Mouse (Mus musculus) limb, embryonic 15.5 days (tissue): ENCODE results near the gene Ooep. TPM values are rescaled to one million over a fixed set of nuclear protein-coding genes. Genes with fewer than 3 reads are reported as not detected.

Experiments
- ATAC-seq: fragments of 200-750 bp; cut with Nextera tagmentation; 2 replicates; pipeline ENCODE4 v1.8.0; 2017; ENCODE audit warnings: low read depth, moderate TSS enrichment; ENCODE audit not compliant: insufficient number of reproducible peaks, low FRiP score, low TSS enrichment
- H3K27ac ChIP-seq: fragments of 300-500 bp; sonication (generic); 2 replicates; pipeline ENCODE4 v1.5.1; 2015; ENCODE audit warnings: moderate library complexity, mild to moderate bottlenecking, inconsistent platforms
- H3K27me3 ChIP-seq: fragments of 300-500 bp; sonication (generic); 2 replicates; pipeline ENCODE4 v1.6.1; 2015; ENCODE audit warnings: inconsistent platforms
- H3K36me3 ChIP-seq: fragments of 300-500 bp; sonication (generic); 2 replicates; pipeline ENCODE4 v1.6.1; 2015; ENCODE audit warnings: inconsistent platforms
- H3K4me1 ChIP-seq: fragments of 300-500 bp; sonication (generic); 2 replicates; pipeline ENCODE4 v1.6.1; 2015; ENCODE audit warnings: inconsistent platforms
- H3K4me2 ChIP-seq: fragments of 300-500 bp; sonication (generic); 2 replicates; pipeline ENCODE4 v1.6.1; 2015; ENCODE audit warnings: mild to moderate bottlenecking, inconsistent platforms
- H3K4me3 ChIP-seq: fragments of 300-500 bp; sonication (generic); 2 replicates; pipeline ENCODE4 v1.5.1; 2015; ENCODE audit warnings: mild to moderate bottlenecking, inconsistent platforms
- H3K9ac ChIP-seq: fragments of 300-500 bp; sonication (generic); 2 replicates; pipeline ENCODE4 v1.6.1; 2015; ENCODE audit warnings: inconsistent platforms
- H3K9me3 ChIP-seq: fragments of 300-500 bp; sonication (generic); 2 replicates; pipeline ENCODE4 v1.6.1; 2016; ENCODE audit warnings: inconsistent platforms
- WGBS: fragments of 180-500 bp; shearing (Covaris S2); methylation state at CpG from one replicate; pipeline ENCODE4 v1.1.7; 2015; 5-methylcytosine and 5-hydroxymethylcytosine counted together
- polyA plus RNA-seq: library from polyadenylated mRNA; unstranded; fragments of >200 nt; fragmentation: Nextera tagmentation; extraction: Ambion mirVana; gene quantifications from 2 replicates; pipeline ENCODE4 v1.2.1, GENCODE M21; 2015

Gene Ooep
- 2.9 and 3.4 TPM in 2 replicates for polyA plus RNA-seq

- no peaks in the 10 kb centered on the region for H3K27me3 ChIP-seq
- H3K4me3 ChIP-seq = peak within 1 kb of the TSS; percentile 31
- WGBS = 6% methylated on average over 23 of the region's 23 CpGs
- ATAC-seq = peak; percentile 77
- H3K27ac ChIP-seq = no peak within 1 kb of the TSS
- H3K4me2 ChIP-seq = peak within 1 kb of the TSS; percentile 51
- H3K36me3 ChIP-seq = no peaks in the 10 kb centered on the region
- no peaks in the 10 kb centered on the region for H3K9me3 ChIP-seq
- H3K9ac ChIP-seq = no peak within 1 kb of the TSS
- H3K4me1 ChIP-seq = peaks cover 8% of the 10 kb centered on the region
Measured at GRCm38 (mm10) chr9:78378113-78378785, at the start of gene Ooep. TSS of gene Ooep (minus strand) at chr9:78378725.

- Histone ChIP-seq H3K4me3 (no peak overlapping the region), H3K9me3 (no peaks in the 10 kb centered on the region), H3K27me3 (no peaks in the 10 kb centered on the region), H3K27ac (no peak overlapping the region), H3K4me2 (0 out of 2 replicates have a peak overlapping the region, but pooled peaks have one; percentile 59), H3K4me1 (no peaks in the 10 kb centered on the region), H3K36me3 (no peaks in the 10 kb centered on the region), H3K9ac (no peak overlapping the region)
- no peak for ATAC-seq
- 80% methylated on average over 6 of the region's 6 CpGs for WGBS
Measured at GRCm38 (mm10) chr9:78428185-78428584, 49.7 kb upstream of the Ooep start.

DNA sequence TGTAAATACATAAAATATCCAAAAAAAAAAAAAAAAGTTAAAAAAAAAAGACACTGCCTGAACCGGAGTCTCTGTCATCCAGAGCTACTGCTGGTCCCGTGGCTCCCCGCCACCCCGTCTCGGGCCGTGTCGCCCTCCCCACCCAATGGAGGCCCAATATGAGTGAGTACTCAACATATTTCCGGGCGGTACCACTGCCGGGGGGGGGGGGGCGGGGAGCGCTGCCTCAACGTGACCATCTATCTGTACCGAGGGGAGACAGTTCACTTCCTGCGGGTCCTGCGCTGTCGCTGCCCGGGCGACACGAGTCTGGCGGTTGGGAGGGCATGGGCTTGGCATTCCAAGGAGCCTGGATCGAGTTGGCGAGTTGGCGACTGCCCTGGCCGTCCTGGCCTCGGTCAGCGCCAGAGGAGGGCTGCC lies 48.8 kb upstream of the Ooep start:
- Histone ChIP-seq H3K4me2 (peak overlapping the region; percentile 59), H3K9ac (0 out of 2 replicates have a peak overlapping the region, but pooled peaks have one; percentile 28), H3K36me3 (no peaks in the 10 kb centered on the region), H3K4me1 (no peaks in the 10 kb centered on the region), H3K27me3 (no peaks in the 10 kb centered on the region), H3K27ac (no peak overlapping the region), H3K9me3 (no peaks in the 10 kb centered on the region), H3K4me3 (peak overlapping the region; percentile 31)
- ATAC-seq = no peak
- 10% methylated on average over 27 of the region's 27 CpGs for WGBS

DNA sequence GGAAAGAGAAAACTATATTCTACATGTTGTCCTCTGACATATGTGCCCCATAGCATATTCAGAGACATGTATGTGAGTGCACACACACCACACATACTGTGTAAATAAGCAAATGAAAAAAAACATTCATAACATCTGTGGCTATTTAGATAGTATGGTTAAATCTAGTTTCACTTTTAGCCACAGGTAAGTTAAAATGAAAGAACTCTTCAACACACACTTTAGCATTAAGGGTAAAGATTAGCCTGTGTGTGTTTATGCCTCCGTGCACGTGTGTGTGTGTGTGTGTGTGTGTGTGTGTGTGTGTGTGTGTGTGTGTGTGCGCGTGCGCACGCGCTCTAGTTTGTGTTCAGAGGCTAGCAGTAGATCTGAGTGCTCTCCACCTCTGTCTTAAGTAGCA lies 23.1 kb upstream of the Ooep start:
- ATAC-seq = no peak
- 88% methylated on average over 7 of the region's 7 CpGs for WGBS

DNA sequence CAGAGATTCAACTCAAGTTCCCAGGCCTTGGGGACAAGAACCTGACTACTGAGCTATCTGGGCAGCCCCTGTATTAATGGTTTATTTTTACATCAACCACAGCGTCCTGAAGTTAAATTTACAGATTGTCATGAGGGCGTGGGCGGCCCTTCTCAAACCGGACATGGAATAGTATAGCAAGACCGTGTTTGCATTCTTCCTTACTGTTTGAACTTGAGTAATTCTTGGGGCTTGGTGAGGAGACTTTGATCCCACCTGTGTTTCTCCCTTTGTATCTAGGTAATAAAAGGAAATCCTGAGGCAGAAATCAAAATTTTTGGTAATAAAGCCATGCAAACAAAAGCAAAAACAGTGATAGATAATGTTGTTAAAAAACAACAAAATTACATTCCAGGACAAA lies 22.0 kb upstream of the Ooep start:
- Histone ChIP-seq H3K27me3 (peaks cover 24% of the 10 kb centered on the region), H3K4me1 (peaks cover 7% of the 10 kb centered on the region), H3K4me3 (no peak overlapping the region), H3K36me3 (no peaks in the 10 kb centered on the region), H3K4me2 (no peak overlapping the region), H3K9me3 (no peaks in the 10 kb centered on the region), H3K9ac (no peak overlapping the region), H3K27ac (no peak overlapping the region)
- no peak for ATAC-seq
- WGBS = 78% methylated on average over 5 of the region's 5 CpGs

More for the DNA sequence above, 23.1 kb upstream of the Ooep start:
- H3K9ac ChIP-seq = no peak overlapping the region
- H3K27me3 ChIP-seq = peaks cover 14% of the 10 kb centered on the region
- H3K27ac ChIP-seq = no peak overlapping the region
- no peak overlapping the region for H3K4me2 ChIP-seq
- H3K4me1 ChIP-seq = no peaks in the 10 kb centered on the region
- no peaks in the 10 kb centered on the region for H3K36me3 ChIP-seq
- no peaks in the 10 kb centered on the region for H3K9me3 ChIP-seq
- H3K4me3 ChIP-seq = no peak overlapping the region

- 51% methylated on average over 9 of the region's 9 CpGs for WGBS
- no peak for ATAC-seq
- Histone ChIP-seq H3K9me3 (no peaks in the 10 kb centered on the region), H3K27me3 (peaks cover 59% of the 10 kb centered on the region), H3K36me3 (no peaks in the 10 kb centered on the region), H3K9ac (no peak overlapping the region), H3K4me3 (peak overlapping the region; percentile 46), H3K27ac (no peak overlapping the region), H3K4me1 (peaks cover 9% of the 10 kb centered on the region), H3K4me2 (peak overlapping the region; percentile 78; the same call in 1 of the 2 replicates)
Measured at GRCm38 (mm10) chr9:78396517-78396916, 18.0 kb upstream of the Ooep start.

DNA sequence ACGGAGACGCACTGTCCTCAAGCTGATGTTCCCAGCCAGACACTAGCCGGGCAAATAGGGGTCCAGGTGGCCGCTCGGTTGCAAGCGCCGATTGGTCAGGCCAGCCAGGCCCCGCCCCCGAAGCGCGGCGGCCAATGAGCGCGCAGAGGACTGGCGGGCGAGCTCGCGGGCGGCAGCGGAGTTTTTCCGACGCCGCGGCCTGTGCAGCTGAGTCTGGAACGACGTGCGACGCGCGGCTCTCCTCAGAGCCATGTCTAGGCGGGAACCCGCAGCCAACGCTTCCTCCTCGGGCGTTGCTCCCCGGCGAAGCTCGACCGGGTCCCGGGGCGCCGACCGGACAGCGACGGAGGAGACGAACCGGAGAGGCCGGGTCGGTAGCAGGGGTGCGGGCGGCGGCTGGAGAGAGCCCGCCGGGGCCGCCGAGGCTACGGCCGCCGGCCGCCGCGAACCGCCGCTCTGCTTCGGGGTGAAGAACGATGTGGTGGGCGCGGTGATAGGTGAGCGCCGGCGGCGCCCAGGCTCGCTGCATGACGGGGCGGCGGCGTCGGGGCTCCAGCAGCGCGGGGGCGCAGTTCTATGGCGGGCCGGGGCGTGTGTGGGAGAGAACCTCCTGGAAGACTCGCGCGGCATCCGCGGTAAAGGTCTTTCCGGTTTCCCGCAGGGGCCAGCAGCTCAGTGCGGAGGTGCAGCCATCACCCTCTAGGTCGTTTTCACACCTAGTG lies 17.3 kb upstream of the Ooep start, which contains the start of gene Ddx43:
Gene Ddx43, plus strand, starts transcription at position 148 of the 722 bp plus-strand sequence.
- H3K9ac ChIP-seq = peak within 1 kb of the TSS; percentile 33; the same call in 1 of the 2 replicates
- peaks cover 59% of the 10 kb centered on the region for H3K27me3 ChIP-seq
- no peaks in the 10 kb centered on the region for H3K36me3 ChIP-seq
- H3K4me1 ChIP-seq = peaks cover 9% of the 10 kb centered on the region
- 0 out of 2 replicates have a peak, but pooled peaks have one; percentile 44 for ATAC-seq
- H3K4me2 ChIP-seq = peak within 1 kb of the TSS; percentile 78
- WGBS = 3% methylated on average over 89 of the region's 93 CpGs
- no peak within 1 kb of the TSS for H3K27ac ChIP-seq
- peak within 1 kb of the TSS; percentile 46 for H3K4me3 ChIP-seq
- H3K9me3 ChIP-seq = no peaks in the 10 kb centered on the region

DNA sequence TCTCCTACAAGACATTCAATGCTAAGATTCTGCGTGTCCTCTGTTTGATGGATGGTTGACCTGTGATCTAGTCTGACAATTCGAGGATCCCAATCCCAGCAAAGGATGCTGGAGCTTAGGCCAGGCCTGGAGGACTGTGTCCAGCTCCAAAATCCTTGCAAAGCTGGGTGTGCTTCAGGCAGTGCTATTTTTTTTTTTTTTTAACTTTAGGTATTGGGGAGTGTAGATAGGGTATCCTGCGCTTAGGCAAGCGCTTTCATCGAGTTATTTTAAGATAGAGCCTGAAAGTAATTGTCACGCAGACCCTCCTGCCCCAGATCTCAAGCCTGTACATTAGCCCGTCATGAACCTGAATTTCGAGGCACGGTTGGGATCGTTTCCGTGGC lies 16.7 kb upstream of the Ooep start:
- peaks cover 59% of the 10 kb centered on the region for H3K27me3 ChIP-seq
- H3K4me2 ChIP-seq = peak overlapping the region; percentile 78
- no peak for ATAC-seq
- no peaks in the 10 kb centered on the region for H3K9me3 ChIP-seq
- H3K4me3 ChIP-seq = peak overlapping the region; percentile 46
- H3K36me3 ChIP-seq = no peaks in the 10 kb centered on the region
- WGBS = 35% methylated on average over 11 of the region's 11 CpGs
- H3K27ac ChIP-seq = no peak overlapping the region
- H3K4me1 ChIP-seq = peaks cover 9% of the 10 kb centered on the region
- no peak overlapping the region for H3K9ac ChIP-seq

DNA sequence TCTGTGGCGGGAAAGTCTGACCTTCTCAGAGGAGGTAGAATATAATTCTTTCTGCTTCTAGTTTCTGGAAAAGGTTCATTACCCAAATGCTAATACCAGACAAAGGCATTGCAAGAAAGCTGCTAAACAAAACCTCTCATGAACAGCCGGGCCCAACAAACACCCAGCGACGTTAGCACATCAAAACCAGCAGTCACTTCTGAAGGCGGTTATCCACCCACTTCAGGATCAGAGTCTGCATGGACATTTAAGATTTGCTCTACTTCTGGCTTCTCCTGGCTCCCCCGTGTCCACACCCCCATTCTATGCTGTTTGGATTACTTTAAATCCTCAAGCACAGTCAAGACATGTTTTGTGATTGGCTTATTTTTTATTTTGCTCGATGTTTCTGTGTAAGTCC lies 16.1 kb upstream of the Ooep start:
- Histone ChIP-seq H3K27ac (no peak overlapping the region), H3K9ac (no peak overlapping the region), H3K4me2 (no peak overlapping the region), H3K4me3 (no peak overlapping the region), H3K4me1 (peaks cover 9% of the 10 kb centered on the region), H3K9me3 (no peaks in the 10 kb centered on the region), H3K27me3 (peaks cover 59% of the 10 kb centered on the region), H3K36me3 (no peaks in the 10 kb centered on the region)
- WGBS = 59% methylated on average over 7 of the region's 7 CpGs
- ATAC-seq = no peak

GRCm38 (mm10) chr9:78393741-78394140 lies 15.2 kb upstream of the Ooep start:
- H3K9me3 ChIP-seq = no peaks in the 10 kb centered on the region
- 84% methylated on average over 10 of the region's 10 CpGs for WGBS
- peaks cover 59% of the 10 kb centered on the region for H3K27me3 ChIP-seq
- no peaks in the 10 kb centered on the region for H3K36me3 ChIP-seq
- H3K4me1 ChIP-seq = peaks cover 9% of the 10 kb centered on the region
- no peak for ATAC-seq
- no peak overlapping the region for H3K9ac ChIP-seq
- no peak overlapping the region for H3K4me3 ChIP-seq
- H3K4me2 ChIP-seq = no peak overlapping the region
- H3K27ac ChIP-seq = no peak overlapping the region

- 38% methylated on average over 5 of the region's 5 CpGs for WGBS
- ATAC-seq = no peak
- Histone ChIP-seq H3K4me3 (no peak overlapping the region), H3K9me3 (no peaks in the 10 kb centered on the region), H3K27me3 (peaks cover 29% of the 10 kb centered on the region), H3K4me2 (no peak overlapping the region), H3K36me3 (no peaks in the 10 kb centered on the region), H3K27ac (no peak overlapping the region), H3K4me1 (no peaks in the 10 kb centered on the region), H3K9ac (no peak overlapping the region)
Measured at GRCm38 (mm10) chr9:78389981-78390380, 11.5 kb upstream of the Ooep start.

- no peak overlapping the region for H3K9ac ChIP-seq
- no peak overlapping the region for H3K27ac ChIP-seq
- H3K27me3 ChIP-seq = peaks cover under 1% of the 10 kb centered on the region; the same call in 1 of the 2 replicates
- no peak overlapping the region for H3K4me2 ChIP-seq
- no peak for ATAC-seq
- H3K4me3 ChIP-seq = no peak overlapping the region
- WGBS = 86% methylated on average over 7 of the region's 7 CpGs
- H3K36me3 ChIP-seq = no peaks in the 10 kb centered on the region
- H3K9me3 ChIP-seq = no peaks in the 10 kb centered on the region
- H3K4me1 ChIP-seq = no peaks in the 10 kb centered on the region
Measured at GRCm38 (mm10) chr9:78386947-78387346, 8.4 kb upstream of the Ooep start.
